Mouse (Mus musculus) stomach, embryonic 14.5 days (tissue): Measurements from ENCODE around the gene Rassf6. TPM values are rescaled to one million over a fixed set of nuclear protein-coding genes. Genes with fewer than 3 reads are reported as not detected.

ENCODE experiments used
- polyA plus RNA-seq: library from polyadenylated mRNA; unstranded; fragments of >200 nt; fragmentation: Nextera tagmentation; extraction: Ambion mirVana; gene quantifications from 2 replicates; pipeline ENCODE4 v1.2.1, GENCODE M21; 2014

Rassf6 gene
- polyA plus RNA-seq, 1 experiment from 2014 or later: 5.5 TPM

Other genes starting within 250 kb of the Rassf6 start
- 1.8 and 4.8 TPM in 2 replicates for gene Alb, start 179.8 kb downstream of the Rassf6 start, polyA plus RNA-seq
- 6.5 and 9.2 TPM in 2 replicates for gene Afp, start 149.9 kb downstream of the Rassf6 start, polyA plus RNA-seq
- gene Afm, start 121.7 kb downstream of the Rassf6 start, polyA plus RNA-seq: 4.7 and 6.2 TPM in 2 replicates
- gene 5830473C10Rik, start 79.5 kb downstream of the Rassf6 start, polyA plus RNA-seq: 0.19 and 0.42 TPM in 2 replicates
- 0.20 and 0.53 TPM in 2 replicates for gene Cxcl5, start 118.7 kb upstream of the Rassf6 start, polyA plus RNA-seq
- gene Ppbp, start 127.9 kb upstream of the Rassf6 start, polyA plus RNA-seq: 2.5 and 3.1 TPM in 2 replicates
- gene Pf4, start 131.8 kb upstream of the Rassf6 start, polyA plus RNA-seq: 60.2 and 63.8 TPM in 2 replicates
- not detected in 2 replicates for gene Cxcl3, start 145.4 kb upstream of the Rassf6 start, polyA plus RNA-seq
- 3.6 and 5.0 TPM in 2 replicates for gene Cxcl15, start 153.9 kb upstream of the Rassf6 start, polyA plus RNA-seq